Mouse (Mus musculus) lung, embryonic 16.5 days (tissue): ENCODE results near the gene Ttl. TPM values are rescaled to one million over a fixed set of nuclear protein-coding genes. Genes with fewer than 3 reads are reported as not detected.

Experiments used
- ATAC-seq: fragments of 200-750 bp; cut with Nextera tagmentation; 2 replicates; pipeline ENCODE4 v1.8.0; 2017; ENCODE audit warnings: low read depth, mild to moderate bottlenecking, moderate library complexity
- H3K27ac ChIP-seq: fragments of 300-500 bp; sonication (generic); 2 replicates; pipeline ENCODE4 v1.5.1; 2014; ENCODE audit warnings: mild to moderate bottlenecking, control low read depth, low read length
- H3K27me3 ChIP-seq: fragments of 300-500 bp; sonication (generic); 2 replicates; pipeline ENCODE4 v1.6.1; 2014; ENCODE audit warnings: low read depth, low read length, mixed read lengths; ENCODE audit not compliant: control insufficient read depth, insufficient read depth
- H3K36me3 ChIP-seq: fragments of 300-500 bp; sonication (generic); 2 replicates; pipeline ENCODE4 v1.6.1; 2014; ENCODE audit warnings: low read length; ENCODE audit not compliant: control insufficient read depth, insufficient read depth
- H3K4me1 ChIP-seq: fragments of 300-500 bp; sonication (generic); replicated peaks from 2 replicates; pipeline ENCODE4 v1.6.1; 2014; ENCODE audit warnings: low read length, mixed read lengths; ENCODE audit not compliant: control insufficient read depth, insufficient read depth
- H3K4me2 ChIP-seq: fragments of 300-500 bp; sonication (generic); 2 replicates; pipeline ENCODE4 v1.6.1; 2014; ENCODE audit warnings: low read depth, low read length, control low read depth
- H3K4me3 ChIP-seq: fragments of 300-500 bp; sonication (generic); 2 replicates; pipeline ENCODE4 v1.5.1; 2014; ENCODE audit warnings: mild to moderate bottlenecking, low read length, control low read depth
- H3K9ac ChIP-seq: fragments of 300-500 bp; sonication (generic); 2 replicates; pipeline ENCODE4 v1.6.1; 2014; ENCODE audit warnings: low read length, control low read depth
- H3K9me3 ChIP-seq: fragments of 300-500 bp; sonication (generic); 2 replicates; pipeline ENCODE4 v1.6.1; 2016; ENCODE audit warnings: low read length; ENCODE audit not compliant: control insufficient read depth
- WGBS: fragments of 180-500 bp; shearing (Covaris S2); extraction: QIAGEN DNeasy Blood & Tissue Kit; methylation state at CpG from one replicate; pipeline ENCODE4 v1.1.7; 2014; 5-methylcytosine and 5-hydroxymethylcytosine counted together
- polyA plus RNA-seq: library from polyadenylated mRNA; unstranded; fragments of >200 nt; fragmentation: Nextera tagmentation; extraction: Ambion mirVana; gene quantifications from 2 replicates; pipeline ENCODE4 v1.2.1, GENCODE M21; 2015

Ttl gene
- polyA plus RNA-seq = 11.8 and 12.2 TPM in 2 replicates

GRCm38 (mm10) chr2:129065437-129066282 is at the start of gene Ttl:
Gene Ttl, plus strand, starts transcription at chr2:129065942.
- peak; percentile 98 for ATAC-seq
- H3K27me3 ChIP-seq = no peaks in the 10 kb centered on the region
- no peaks in the 10 kb centered on the region for H3K36me3 ChIP-seq
- H3K9ac ChIP-seq = peak within 1 kb of the TSS; percentile 88
- peak within 1 kb of the TSS; percentile 92 for H3K4me3 ChIP-seq
- peak within 1 kb of the TSS; percentile 75 for H3K27ac ChIP-seq
- WGBS = 1% methylated on average over 54 of the region's 62 CpGs
- H3K4me2 ChIP-seq = peak within 1 kb of the TSS; percentile 89
- peaks cover 14% of the 10 kb centered on the region for H3K4me1 ChIP-seq
- H3K9me3 ChIP-seq = no peaks in the 10 kb centered on the region

- H3K27ac ChIP-seq = peak overlapping the region; percentile 22; the same call in 1 of the 2 replicates
- H3K9ac ChIP-seq = no peak overlapping the region
- peak; percentile 85 for ATAC-seq
These were observed 45.6 kb upstream of the Ttl start for GRCm38 (mm10) chr2:129020106-129020505.

GRCm38 (mm10) chr2:129024820-129025219 is 40.9 kb upstream of the Ttl start:
- no peaks in the 10 kb centered on the region for H3K9me3 ChIP-seq
- H3K4me1 ChIP-seq = no peaks in the 10 kb centered on the region
- H3K36me3 ChIP-seq = no peaks in the 10 kb centered on the region
- no peak overlapping the region for H3K4me2 ChIP-seq
- H3K4me3 ChIP-seq = no peak overlapping the region
- H3K27ac ChIP-seq = 0 out of 2 replicates have a peak overlapping the region, but pooled peaks have one; percentile 16
- ATAC-seq = no peak
- 68% methylated on average over 9 of the region's 9 CpGs for WGBS
- no peaks in the 10 kb centered on the region for H3K27me3 ChIP-seq
- no peak overlapping the region for H3K9ac ChIP-seq

More at GRCm38 (mm10) chr2:129020106-129020505, 45.6 kb upstream of the Ttl start:
- Histone ChIP-seq H3K4me3 (no peak overlapping the region), H3K4me2 (no peak overlapping the region), H3K36me3 (no peaks in the 10 kb centered on the region), H3K4me1 (0 out of 2 replicates have a peak, but pooled peaks cover 2% of the 10 kb centered on the region), H3K27me3 (no peaks in the 10 kb centered on the region), H3K9me3 (no peaks in the 10 kb centered on the region)
- 44% methylated on average over 2 of the region's 2 CpGs for WGBS

GRCm38 (mm10) chr2:129035381-129035780 is 30.4 kb upstream of the Ttl start:
- Histone ChIP-seq H3K36me3 (no peaks in the 10 kb centered on the region), H3K4me3 (no peak overlapping the region), H3K4me1 (peaks cover 11% of the 10 kb centered on the region), H3K27me3 (peaks cover 18% of the 10 kb centered on the region), H3K9ac (no peak overlapping the region), H3K27ac (no peak overlapping the region), H3K4me2 (no peak overlapping the region), H3K9me3 (no peaks in the 10 kb centered on the region)
- 67% methylated on average over 5 of the region's 5 CpGs for WGBS
- ATAC-seq = no peak

- H3K4me2 ChIP-seq = peak overlapping the region; percentile 90
- H3K27me3 ChIP-seq = peaks cover 20% of the 10 kb centered on the region
- ATAC-seq = peak; percentile 23; the same call in 1 of the 2 replicates
- H3K9me3 ChIP-seq = no peaks in the 10 kb centered on the region
- peak overlapping the region; percentile 34 for H3K9ac ChIP-seq
- no peaks in the 10 kb centered on the region for H3K36me3 ChIP-seq
- peak overlapping the region; percentile 49 for H3K4me3 ChIP-seq
- peaks cover 11% of the 10 kb centered on the region for H3K4me1 ChIP-seq
- H3K27ac ChIP-seq = no peak overlapping the region
- 16% methylated on average over 15 of the region's 15 CpGs for WGBS
These were observed 27.3 kb upstream of the Ttl start for GRCm38 (mm10) chr2:129038426-129038936.

GRCm38 (mm10) chr2:129038937-129039631 is 26.7 kb upstream of the Ttl start:
- ATAC-seq = peak; percentile 59; the same call in 1 of the 2 replicates
- peak overlapping the region; percentile 34 for H3K9ac ChIP-seq
- peak overlapping the region; percentile 90 for H3K4me2 ChIP-seq
- no peaks in the 10 kb centered on the region for H3K36me3 ChIP-seq
- peaks cover 20% of the 10 kb centered on the region for H3K27me3 ChIP-seq
- WGBS = 1% methylated on average over 55 of the region's 62 CpGs
- H3K27ac ChIP-seq = no peak overlapping the region
- peaks cover 11% of the 10 kb centered on the region for H3K4me1 ChIP-seq
- peak overlapping the region; percentile 49 for H3K4me3 ChIP-seq
- no peaks in the 10 kb centered on the region for H3K9me3 ChIP-seq

- ATAC-seq = no peak
- H3K27me3 ChIP-seq = peaks cover 20% of the 10 kb centered on the region
- no peak overlapping the region for H3K27ac ChIP-seq
- H3K9me3 ChIP-seq = no peaks in the 10 kb centered on the region
- H3K9ac ChIP-seq = no peak overlapping the region
- 24% methylated on average over 6 of the region's 6 CpGs for WGBS
- peaks cover 11% of the 10 kb centered on the region for H3K4me1 ChIP-seq
- H3K4me2 ChIP-seq = no peak overlapping the region
- H3K36me3 ChIP-seq = no peaks in the 10 kb centered on the region
- no peak overlapping the region for H3K4me3 ChIP-seq
These were observed 25.2 kb upstream of the Ttl start for GRCm38 (mm10) chr2:129040567-129040966.

- no peak overlapping the region for H3K4me3 ChIP-seq
- H3K27me3 ChIP-seq = no peaks in the 10 kb centered on the region
- no peak overlapping the region for H3K27ac ChIP-seq
- H3K36me3 ChIP-seq = no peaks in the 10 kb centered on the region
- H3K9me3 ChIP-seq = no peaks in the 10 kb centered on the region
- peaks cover 6% of the 10 kb centered on the region; the same call in 1 of the 2 replicates for H3K4me1 ChIP-seq
- WGBS = 57% methylated on average over 6 of the region's 6 CpGs
- no peak overlapping the region for H3K9ac ChIP-seq
- H3K4me2 ChIP-seq = no peak overlapping the region
- ATAC-seq = peak; percentile 61
These were observed 19.4 kb upstream of the Ttl start for GRCm38 (mm10) chr2:129046172-129046845.
